Mouse (Mus musculus) liver, adult 2 months (tissue): Measurements from ENCODE around the gene Tlcd2. TPM values are rescaled to one million over a fixed set of nuclear protein-coding genes. Genes with fewer than 3 reads are reported as not detected.

Experiments
- DNase-seq: peaks from one replicate; pipeline ENCODE4 v3.0.0-alpha.2; 2011; ENCODE audit warnings: low read depth, low spot score; ENCODE audit errors: extremely low read depth
- H3K27ac ChIP-seq: fragments of 200-500 bp; replicated peaks from 2 replicates; pipeline ENCODE4 v1.5.1; 2012; ENCODE audit warnings: low read depth, mild to moderate bottlenecking, control low read depth, inconsistent platforms, low read length; ENCODE audit not compliant: insufficient read depth
- H3K27me3 ChIP-seq: fragments of 200-500 bp; 2 replicates; pipeline ENCODE4 v1.6.1; 2012; ENCODE audit warnings: mild to moderate bottlenecking, moderate library complexity, low read length, inconsistent platforms; ENCODE audit not compliant: control insufficient read depth, insufficient read depth
- H3K36me3 ChIP-seq: fragments of 200-500 bp; 2 replicates; pipeline ENCODE4 v1.6.1; 2012; ENCODE audit warnings: low read length, inconsistent platforms; ENCODE audit not compliant: control insufficient read depth, insufficient read depth
- H3K4me1 ChIP-seq: fragments of 200-500 bp; 2 replicates; pipeline ENCODE4 v1.6.1; 2011; ENCODE audit warnings: low read length; ENCODE audit not compliant: control insufficient read depth, insufficient read depth
- H3K4me3 ChIP-seq: fragments of 200-500 bp; 2 replicates; pipeline ENCODE4 v1.5.1; 2011; ENCODE audit warnings: low read depth, mild to moderate bottlenecking, control low read depth, low read length, moderate library complexity; ENCODE audit not compliant: insufficient read depth
- H3K79me2 ChIP-seq: fragments of 200-500 bp; 2 replicates; pipeline ENCODE4 v1.6.1; 2012; ENCODE audit warnings: inconsistent platforms, mild to moderate bottlenecking, low read length, moderate library complexity; ENCODE audit not compliant: control insufficient read depth, insufficient read depth
- H3K9ac ChIP-seq: fragments of 200-500 bp; 2 replicates; pipeline ENCODE4 v1.6.1; 2012; ENCODE audit warnings: low read depth, mild to moderate bottlenecking, control low read depth, inconsistent platforms, low read length
- CTCF ChIP-seq: fragments of 200-500 bp; IDR thresholded peaks from 2 replicates; pipeline ENCODE4 v1.5.1; 2011; ENCODE audit warnings: low read depth, low read length, control low read depth
- POLR2A ChIP-seq: fragments of 200-500 bp; IDR thresholded peaks from 2 replicates; pipeline ENCODE4 v1.6.1; 2011; ENCODE audit warnings: low read length, control low read depth; ENCODE audit not compliant: insufficient read depth; ENCODE audit errors: extremely low read depth
- WGBS: fragments of 180-500 bp; shearing (Covaris S2); methylation state at CpG from one replicate; pipeline ENCODE4 v1.1.7; 2018; 5-methylcytosine and 5-hydroxymethylcytosine counted together
- polyA plus RNA-seq: library from polyadenylated mRNA; depleted of rRNA; stranded (reverse); fragments of >200 nt; gene quantifications from 2 replicates; pipeline ENCODE4 v1.2.3, GENCODE M21; 2012
- total RNA-seq: library from RNA; depleted of rRNA; stranded (reverse); fragments of >200 nt; gene quantifications from 2 replicates; pipeline ENCODE4 v1.2.3, GENCODE M21; 2014

Gene Tlcd2
- total and polyA plus RNA-seq, 2 experiments: 237 to 238 TPM

DNA sequence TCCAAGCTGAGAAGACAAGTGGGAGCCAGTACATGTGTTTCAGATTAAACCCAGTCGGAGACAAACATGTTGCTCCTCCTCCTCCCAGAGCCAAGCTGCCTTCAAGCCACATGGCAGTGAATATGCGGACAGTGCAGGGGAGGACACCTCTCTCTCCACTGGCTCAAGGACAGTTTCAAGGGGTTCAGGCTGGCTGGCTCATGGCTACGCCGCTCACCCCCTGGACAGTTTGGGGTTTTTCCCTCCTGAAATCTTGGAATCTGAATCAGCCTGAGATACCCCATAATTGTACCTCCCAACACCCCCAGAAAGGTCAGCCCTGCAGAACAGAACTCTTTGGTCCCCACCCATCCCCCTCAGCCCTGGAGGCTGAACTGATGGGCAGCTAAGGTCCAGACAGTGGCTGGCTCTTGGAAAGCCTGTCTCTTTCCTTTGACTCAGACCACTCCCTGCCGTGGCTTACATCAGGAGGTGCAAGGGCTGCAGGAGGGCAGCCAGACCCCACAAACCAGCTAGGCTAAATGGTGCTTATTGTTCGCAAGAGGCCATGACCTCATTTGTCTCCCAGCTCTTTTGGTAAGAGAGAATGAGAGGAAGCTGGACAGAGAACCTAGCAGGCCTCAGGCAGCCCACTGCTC, 40.0 kb upstream of the Tlcd2 start:
- Histone ChIP-seq H3K9ac (peak overlapping the region; percentile 94), H3K4me1 (peaks cover 14% of the 10 kb centered on the region), H3K27me3 (no peaks in the 10 kb centered on the region), H3K4me3 (peak overlapping the region; percentile 82), H3K79me2 (peaks cover 6% of the 10 kb centered on the region; the same call in 1 of the 2 replicates), H3K27ac (peak overlapping the region; percentile 98), H3K36me3 (peaks cover 4% of the 10 kb centered on the region)
- TF ChIP-seq CTCF: no peak
- no peak for TF ChIP-seq POLR2A
- WGBS: 21% methylated on average over 6 of the region's 6 CpGs
- peak; percentile 81 for DNase-seq

DNA sequence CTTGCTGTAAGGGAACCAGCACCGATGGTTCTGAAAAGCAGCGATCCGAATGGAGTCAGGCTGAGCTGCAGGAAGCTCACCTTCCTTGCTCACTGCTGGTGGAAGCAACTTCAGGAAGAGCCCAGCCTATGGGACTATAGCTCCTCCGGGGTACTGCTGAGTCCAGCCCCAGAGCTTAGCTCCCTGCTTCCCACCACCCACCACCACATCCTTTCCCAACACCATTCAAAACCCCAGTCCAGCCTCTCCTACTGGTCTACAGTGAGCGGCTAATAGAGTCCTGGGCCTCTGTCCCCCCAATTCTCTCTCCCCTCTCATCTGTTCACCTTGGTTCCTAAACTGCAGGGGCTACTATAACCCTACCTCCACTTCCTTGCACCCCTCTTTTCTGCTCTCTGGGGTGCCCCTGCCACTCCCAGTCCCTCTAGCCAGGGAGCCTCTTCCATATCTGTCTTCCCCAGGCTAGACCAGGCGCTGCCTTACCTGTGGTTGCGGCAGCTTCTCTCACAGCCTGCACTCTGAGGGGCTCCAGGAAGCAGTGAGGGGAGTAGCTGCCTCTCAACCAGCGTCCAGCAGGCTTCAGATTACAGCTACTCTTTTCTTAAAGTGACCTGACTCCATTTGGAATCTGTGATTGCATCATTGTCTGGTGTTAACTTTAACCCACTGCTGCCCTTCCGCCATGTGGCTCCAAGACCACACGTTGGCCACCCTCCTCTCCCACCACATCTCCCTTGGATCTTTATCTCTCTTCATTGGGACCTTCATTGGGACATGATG, 39.3 kb upstream of the Tlcd2 start, which contains the start of gene Serpinf1:
Serpinf1 (minus strand) TSS at position 689 of the 780 bp plus-strand sequence.
- H3K27ac ChIP-seq: peak within 1 kb of the TSS; percentile 98
- H3K9ac ChIP-seq: peak within 1 kb of the TSS; percentile 94
- WGBS: 15% methylated on average over 10 of the region's 10 CpGs
- peaks cover 6% of the 10 kb centered on the region; the same call in 1 of the 2 replicates for H3K79me2 ChIP-seq
- TF ChIP-seq POLR2A: peak; percentile 36; the same call in 1 of the 2 replicates
- TF ChIP-seq CTCF: no peak
- DNase-seq: peak; percentile 83
- peaks cover 3% of the 10 kb centered on the region for H3K36me3 ChIP-seq
- H3K27me3 ChIP-seq: no peaks in the 10 kb centered on the region
- H3K4me1 ChIP-seq: peaks cover 14% of the 10 kb centered on the region
- peak within 1 kb of the TSS; percentile 82 for H3K4me3 ChIP-seq

DNA sequence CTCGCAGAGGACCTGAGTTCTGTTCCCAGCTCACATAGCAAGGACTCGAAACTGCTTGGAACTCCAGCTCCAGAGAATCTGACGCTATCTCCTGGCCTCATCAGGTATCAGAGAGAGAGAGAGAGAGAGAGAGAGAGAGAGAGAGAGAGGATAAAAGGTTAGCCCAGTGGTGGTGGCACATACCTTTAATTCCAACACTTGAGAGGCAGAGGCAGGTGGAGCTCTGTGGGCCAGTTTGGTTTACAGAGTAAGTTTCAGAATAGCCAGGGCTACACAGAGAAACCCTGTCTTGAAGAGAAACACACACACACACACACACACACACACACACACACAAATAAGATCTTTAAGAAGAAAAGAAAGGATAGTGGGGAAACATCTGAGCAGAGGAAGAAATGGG, 38.4 kb upstream of the Tlcd2 start:
- Histone ChIP-seq H3K27ac (peak overlapping the region; percentile 98), H3K27me3 (no peaks in the 10 kb centered on the region), H3K4me3 (peak overlapping the region; percentile 1; the same call in 1 of the 2 replicates), H3K79me2 (peaks cover 6% of the 10 kb centered on the region; the same call in 1 of the 2 replicates), H3K9ac (peak overlapping the region; percentile 73), H3K4me1 (peaks cover 14% of the 10 kb centered on the region), H3K36me3 (no peaks in the 10 kb centered on the region; the same call in 1 of the 2 replicates)
- no peak for DNase-seq
- 43% methylated on average over 3 of the region's 3 CpGs for WGBS
- TF ChIP-seq POLR2A (0 out of 2 replicates have a peak, but pooled peaks have one; percentile 7), CTCF (no peak)

GRCm38 (mm10) chr11:75424033-75424432, 37.5 kb upstream of the Tlcd2 start:
- peaks cover 6% of the 10 kb centered on the region; the same call in 1 of the 2 replicates for H3K79me2 ChIP-seq
- no peaks in the 10 kb centered on the region for H3K27me3 ChIP-seq
- no peak overlapping the region for H3K4me3 ChIP-seq
- H3K4me1 ChIP-seq: peaks cover 14% of the 10 kb centered on the region
- no peaks in the 10 kb centered on the region for H3K36me3 ChIP-seq
- DNase-seq: peak; percentile 93
- no peak for TF ChIP-seq POLR2A
- no peak for TF ChIP-seq CTCF
- WGBS: 32% methylated on average over 9 of the region's 9 CpGs
- peak overlapping the region; percentile 32; the same call in 1 of the 2 replicates for H3K9ac ChIP-seq
- peak overlapping the region; percentile 98 for H3K27ac ChIP-seq

GRCm38 (mm10) chr11:75424459-75424858, 37.1 kb upstream of the Tlcd2 start:
- Histone ChIP-seq H3K27me3 (no peaks in the 10 kb centered on the region), H3K9ac (no peak overlapping the region), H3K27ac (peak overlapping the region; percentile 57), H3K4me3 (no peak overlapping the region), H3K4me1 (peaks cover 14% of the 10 kb centered on the region), H3K36me3 (no peaks in the 10 kb centered on the region), H3K79me2 (peaks cover 6% of the 10 kb centered on the region; the same call in 1 of the 2 replicates)
- peak; percentile 47 for DNase-seq
- WGBS: 67% methylated on average over 3 of the region's 3 CpGs
- TF ChIP-seq CTCF: no peak
- no peak for TF ChIP-seq POLR2A
